Mouse (Mus musculus) urinary bladder, postnatal 36 days (tissue): Measurements from ENCODE around the gene Lrg1.
A peak's percentile ranks its signal among the peaks of the same experiment; 100 is the strongest.

Experiments used
- DNase-seq, 2 experiments: peaks; one replicate each; pipeline ENCODE4 v3.0.0; 2022; ENCODE audit warnings: low spot score in 2 of 2, mixed read lengths in 1 of 2

Lrg1 gene

GRCm38 (mm10) chr17:56077523-56077922 is 44.3 kb downstream of the Lrg1 start:
- DNase-seq, result no peak

- peak; percentile 93 to 97 for DNase-seq
These were observed 47.0 kb downstream of the Lrg1 start, which contains the start of gene Ubxn6 for GRCm38 (mm10) chr17:56074827-56075208. Ubxn6 (minus strand) TSS chr17:56075028.

GRCm38 (mm10) chr17:56074097-56074826 is 47.5 kb downstream of the Lrg1 start:
- peak; percentile 80 to 88 for DNase-seq

DNA sequence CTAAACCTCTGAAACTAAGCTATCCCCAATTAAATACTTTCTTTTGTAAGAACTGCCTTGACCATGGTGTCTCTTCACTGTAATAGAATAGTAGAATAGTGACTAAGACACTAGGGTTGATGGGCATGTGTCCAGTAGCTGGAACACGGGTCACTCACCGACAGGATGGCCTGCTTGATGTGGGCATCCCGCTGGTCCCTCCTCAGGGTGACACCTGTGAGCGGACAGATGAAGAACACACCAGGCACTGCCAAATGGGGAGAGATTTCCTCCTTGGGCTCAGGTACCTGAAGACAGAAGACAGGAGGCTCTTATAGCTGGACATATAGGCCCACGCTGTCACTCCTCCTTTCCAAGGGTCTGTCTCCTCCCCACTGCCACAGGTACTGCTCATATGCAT is 49.6 kb downstream of the Lrg1 start:
- no peak for DNase-seq

DNA sequence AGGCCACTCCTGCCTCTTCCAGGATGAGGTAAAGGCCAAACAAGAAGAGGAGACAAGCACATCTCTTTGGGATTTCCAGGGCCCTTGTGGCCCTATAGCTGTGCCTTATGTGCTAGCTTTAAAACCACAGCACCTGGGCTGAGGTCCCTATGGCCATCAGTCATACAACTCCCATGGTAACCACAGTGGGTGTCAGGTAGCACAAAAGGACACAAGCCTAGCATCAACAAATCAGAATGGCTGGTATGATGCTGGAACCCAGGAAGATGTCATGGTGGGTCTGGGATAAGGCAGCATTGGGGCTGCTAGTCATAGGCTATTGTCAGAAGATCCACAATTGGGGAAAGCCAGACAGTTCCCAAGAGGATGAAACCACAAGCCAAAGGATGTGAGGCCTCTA is 50.7 kb downstream of the Lrg1 start:
- no peak for DNase-seq
